Mouse (Mus musculus) ZHBTc4 (cell line): ENCODE data around the gene Leng9.
"Not testable (repeated sequence)": the region's sequence is repeated elsewhere in the genome, so short reads cannot be mapped to it uniquely, and the experiment has no call there.

ENCODE experiments used
- DNase-seq: peaks from one replicate; pipeline ENCODE4 v3.0.0-alpha.2; 2011; ENCODE audit warnings: low read depth, low spot score

Gene Leng9

GRCm38 (mm10) chr7:4150059-4150541, at the start of gene Leng9:
Gene Leng9 (minus strand): TSS chr7:4150374.
- DNase-seq = no peak

GRCm38 (mm10) chr7:4178438-4178837, 28.3 kb upstream of the Leng9 start:
- DNase-seq = peak; percentile 77

- DNase-seq = no peak
Measured at GRCm38 (mm10) chr7:4170193-4170938, 20.2 kb upstream of the Leng9 start.

GRCm38 (mm10) chr7:4167098-4167497, 16.9 kb upstream of the Leng9 start:
- no peak for DNase-seq

GRCm38 (mm10) chr7:4165286-4165685, 15.1 kb upstream of the Leng9 start:
- no peak for DNase-seq

- DNase-seq = peak; percentile 91
Measured at GRCm38 (mm10) chr7:4164090-4164910, 14.1 kb upstream of the Leng9 start, which contains the start of gene Cdc42ep5. Gene Cdc42ep5 (minus strand): TSS chr7:4164860.

GRCm38 (mm10) chr7:4163571-4164072, 13.4 kb upstream of the Leng9 start:
- DNase-seq = peak; percentile 67

- DNase-seq = not testable (repeated sequence)
Measured at GRCm38 (mm10) chr7:4161596-4161995, 11.4 kb upstream of the Leng9 start.

GRCm38 (mm10) chr7:4154976-4155375, 4.8 kb upstream of the Leng9 start:
- DNase-seq = peak; percentile 72

- DNase-seq = peak; percentile 58
Measured at GRCm38 (mm10) chr7:4154356-4154755, 4.2 kb upstream of the Leng9 start.

GRCm38 (mm10) chr7:4151241-4151640, 1.1 kb upstream of the Leng9 start:
- DNase-seq = no peak

- DNase-seq = peak; percentile 77
Measured at GRCm38 (mm10) chr7:4150811-4151221, 642 bp upstream of the Leng9 start.

GRCm38 (mm10) chr7:4149209-4150054, 742 bp downstream of the Leng9 start:
- DNase-seq = peak; percentile 91

- no peak for DNase-seq
Measured at GRCm38 (mm10) chr7:4148341-4149208, 1.6 kb downstream of the Leng9 start.

GRCm38 (mm10) chr7:4147836-4148235, 2.3 kb downstream of the Leng9 start:
- DNase-seq = no peak

GRCm38 (mm10) chr7:4147371-4147770, 2.8 kb downstream of the Leng9 start:
- no peak for DNase-seq

GRCm38 (mm10) chr7:4146241-4147180, 3.7 kb downstream of the Leng9 start:
- no peak for DNase-seq

- peak; percentile 77 for DNase-seq
Measured at GRCm38 (mm10) chr7:4145552-4146190, 4.5 kb downstream of the Leng9 start.
